Mouse (Mus musculus): Measurements from ENCODE around the gene Zfp423. TPM values are rescaled to one million over a fixed set of nuclear protein-coding genes. Genes with fewer than 3 reads are reported as not detected.

Gene Zfp423
- polyA plus RNA-seq, 1 experiment = 38.1 TPM

GRCm38 (mm10) chr8:87892891-87893290, 66.5 kb downstream of the Zfp423 start:
- 54% methylated on average over 6 of the region's 6 CpGs for WGBS
- no peak for TF ChIP-seq CTCF (IDR thresholded peaks at IDR 0.05; ENCODE audit: borderline replicate concordance, insufficient read depth, low read depth, low read length)
- no peak for TF ChIP-seq POLR2A (IDR thresholded peaks at IDR 0.05; ENCODE audit: borderline replicate concordance, insufficient read depth, low read length)
- DNase-seq = no peak
- H3K4me3 ChIP-seq (replicated peaks; ENCODE audit: insufficient read depth, low read depth, low read length) = no peak overlapping the region
- peaks cover 28% of the 10 kb centered on the region for H3K4me1 ChIP-seq (ENCODE audit: control insufficient read depth, insufficient read depth, low read length)
- H3K27ac ChIP-seq (ENCODE audit: insufficient read depth, low read length) = no peak overlapping the region
- no peaks in the 10 kb centered on the region for H3K27me3 ChIP-seq (ENCODE audit: control insufficient read depth, insufficient read depth, low read length)

DNA sequence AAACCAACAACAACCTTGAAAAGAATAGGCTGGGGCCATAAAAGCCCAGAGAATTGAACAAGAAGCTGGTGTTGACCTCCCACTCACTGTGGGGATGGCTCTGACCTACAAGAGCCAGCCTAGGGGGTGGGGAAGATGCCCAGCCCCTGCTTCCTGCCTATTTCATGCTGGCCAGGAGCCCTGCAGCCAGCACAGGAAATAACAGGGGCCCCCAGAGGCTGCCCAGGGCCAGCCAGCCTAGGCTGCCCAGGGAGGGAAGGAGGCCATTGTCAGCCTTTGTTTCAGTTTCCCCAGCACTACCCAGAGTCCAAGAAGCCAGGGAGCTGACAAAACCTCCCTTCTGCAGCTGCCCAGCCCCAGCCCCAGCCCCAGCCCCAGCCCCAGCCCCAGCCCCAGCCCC, 67.5 kb downstream of the Zfp423 start:
- TF ChIP-seq POLR2A (IDR thresholded peaks at IDR 0.05; ENCODE audit: borderline replicate concordance, insufficient read depth, low read length) = no peak
- no peak for TF ChIP-seq CTCF (IDR thresholded peaks at IDR 0.05; ENCODE audit: borderline replicate concordance, insufficient read depth, low read depth, low read length)
- DNase-seq = no peak
- peaks cover 28% of the 10 kb centered on the region for H3K4me1 ChIP-seq (ENCODE audit: control insufficient read depth, insufficient read depth, low read length)
- H3K27me3 ChIP-seq (ENCODE audit: control insufficient read depth, insufficient read depth, low read length) = no peaks in the 10 kb centered on the region
- no peak overlapping the region for H3K27ac ChIP-seq (ENCODE audit: insufficient read depth, low read length)
- no peak overlapping the region for H3K4me3 ChIP-seq (replicated peaks; ENCODE audit: insufficient read depth, low read depth, low read length)

GRCm38 (mm10) chr8:87887956-87888355, 71.4 kb downstream of the Zfp423 start:
- H3K27ac ChIP-seq (ENCODE audit: insufficient read depth, low read length) = no peak overlapping the region
- WGBS = 28% methylated on average over 12 of the region's 12 CpGs
- no peak overlapping the region for H3K4me3 ChIP-seq (replicated peaks; ENCODE audit: insufficient read depth, low read depth, low read length)
- H3K4me1 ChIP-seq (ENCODE audit: control insufficient read depth, insufficient read depth, low read length) = peaks cover 7% of the 10 kb centered on the region
- no peak for DNase-seq
- TF ChIP-seq POLR2A (IDR thresholded peaks at IDR 0.05; ENCODE audit: borderline replicate concordance, insufficient read depth, low read length) (no peak), CTCF (IDR thresholded peaks at IDR 0.05; ENCODE audit: borderline replicate concordance, insufficient read depth, low read depth, low read length) (no peak)
- H3K27me3 ChIP-seq (ENCODE audit: control insufficient read depth, insufficient read depth, low read length) = no peaks in the 10 kb centered on the region

DNA sequence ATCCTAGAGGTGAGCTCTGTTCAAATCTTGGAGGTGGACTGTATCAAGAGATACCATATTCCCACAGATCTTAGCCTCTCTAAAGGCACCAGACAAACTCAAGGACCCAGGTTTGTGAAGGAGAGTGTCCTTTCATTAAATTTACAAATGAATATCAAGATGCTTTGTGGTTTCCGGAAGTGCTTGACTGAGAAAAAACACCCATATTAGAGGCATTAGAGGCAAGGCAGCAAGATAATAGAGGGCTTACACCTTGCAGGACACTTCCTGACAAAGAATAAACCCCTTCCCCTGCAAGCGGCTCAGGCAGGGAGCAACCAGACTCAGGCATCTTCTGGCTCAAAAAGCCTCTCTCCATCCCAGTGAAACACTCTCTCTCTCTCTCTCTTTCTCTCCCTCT, 78.3 kb downstream of the Zfp423 start:
- no peak overlapping the region for H3K27ac ChIP-seq (ENCODE audit: insufficient read depth, low read length)

GRCm38 (mm10) chr8:87875852-87876251, 83.5 kb downstream of the Zfp423 start:
- 91% methylated on average over 6 of the region's 6 CpGs for WGBS
- TF ChIP-seq CTCF (IDR thresholded peaks at IDR 0.05; ENCODE audit: borderline replicate concordance, insufficient read depth, low read depth, low read length) = no peak
- no peak for TF ChIP-seq POLR2A (IDR thresholded peaks at IDR 0.05; ENCODE audit: borderline replicate concordance, insufficient read depth, low read length)
- no peaks in the 10 kb centered on the region for H3K27me3 ChIP-seq (ENCODE audit: control insufficient read depth, insufficient read depth, low read length)
- DNase-seq = no peak
- no peak overlapping the region for H3K27ac ChIP-seq (ENCODE audit: insufficient read depth, low read length)
- H3K4me3 ChIP-seq (replicated peaks; ENCODE audit: insufficient read depth, low read depth, low read length) = no peak overlapping the region
- peaks cover 11% of the 10 kb centered on the region for H3K4me1 ChIP-seq (ENCODE audit: control insufficient read depth, insufficient read depth, low read length)

More for the DNA sequence above, 78.3 kb downstream of the Zfp423 start:
- H3K4me1 ChIP-seq (ENCODE audit: control insufficient read depth, insufficient read depth, low read length) = no peaks in the 10 kb centered on the region
- no peak for DNase-seq
- TF ChIP-seq POLR2A (IDR thresholded peaks at IDR 0.05; ENCODE audit: borderline replicate concordance, insufficient read depth, low read length) = no peak
- no peak for TF ChIP-seq CTCF (IDR thresholded peaks at IDR 0.05; ENCODE audit: borderline replicate concordance, insufficient read depth, low read depth, low read length)
- H3K27me3 ChIP-seq (ENCODE audit: control insufficient read depth, insufficient read depth, low read length) = no peaks in the 10 kb centered on the region
- H3K4me3 ChIP-seq (replicated peaks; ENCODE audit: insufficient read depth, low read depth, low read length) = no peak overlapping the region
- WGBS = 90% methylated on average over 2 of the region's 2 CpGs

DNA sequence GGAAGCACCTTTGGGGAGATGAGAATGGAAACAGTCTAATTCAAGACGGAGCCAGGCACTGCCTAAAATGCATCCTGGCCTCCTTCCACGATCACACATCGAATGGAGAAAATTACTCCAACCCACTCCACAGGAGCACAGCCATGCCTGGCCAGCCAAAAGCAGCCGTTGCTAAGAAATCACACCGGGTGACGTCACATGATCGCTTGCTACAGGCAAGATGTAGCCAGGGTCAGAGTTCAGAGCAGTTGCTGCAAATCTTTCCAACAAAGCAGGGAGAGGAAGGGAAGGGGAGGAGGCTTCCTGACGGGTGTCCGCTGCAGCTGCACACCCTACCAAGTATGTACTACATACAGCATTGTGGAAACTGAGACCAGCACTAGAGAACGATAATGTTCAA, 83.9 kb downstream of the Zfp423 start:
- Histone ChIP-seq H3K27me3 (ENCODE audit: control insufficient read depth, insufficient read depth, low read length) (no peaks in the 10 kb centered on the region), H3K27ac (ENCODE audit: insufficient read depth, low read length) (no peak overlapping the region), H3K4me3 (replicated peaks; ENCODE audit: insufficient read depth, low read depth, low read length) (no peak overlapping the region), H3K4me1 (ENCODE audit: control insufficient read depth, insufficient read depth, low read length) (peaks cover 11% of the 10 kb centered on the region)
- no peak for TF ChIP-seq POLR2A (IDR thresholded peaks at IDR 0.05; ENCODE audit: borderline replicate concordance, insufficient read depth, low read length)
- WGBS = 25% methylated on average over 10 of the region's 10 CpGs
- peak; percentile 34 to 56 for DNase-seq

DNA sequence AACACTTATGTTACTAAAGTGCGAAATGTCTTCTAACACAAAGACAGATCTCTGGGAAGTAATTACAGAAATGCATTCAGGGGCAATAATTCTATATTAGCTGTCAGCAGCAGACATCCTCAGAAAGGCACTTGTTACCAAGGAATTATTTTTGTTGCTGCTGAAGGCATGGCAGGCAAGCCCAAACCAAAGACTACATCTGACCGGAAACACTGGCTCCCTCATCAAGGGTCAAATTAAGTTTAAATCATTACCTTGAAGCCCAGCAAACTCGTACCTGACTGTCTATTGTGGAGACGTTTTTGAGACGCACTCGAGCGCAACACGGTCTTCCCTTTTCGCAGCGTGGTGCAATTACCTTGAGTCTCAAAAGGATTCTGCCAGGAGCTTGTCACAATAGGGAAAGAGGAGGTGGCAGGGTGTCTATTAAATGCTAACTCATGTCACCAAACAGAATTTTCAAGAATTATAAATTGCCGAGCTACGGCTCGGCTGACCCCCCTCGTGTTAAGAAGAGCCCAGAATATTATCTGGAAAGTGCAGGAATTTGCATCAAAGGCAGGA, 86.3 kb downstream of the Zfp423 start:
- H3K27ac ChIP-seq (ENCODE audit: insufficient read depth, low read length) = no peak overlapping the region
- WGBS = 83% methylated on average over 14 of the region's 14 CpGs
- H3K4me3 ChIP-seq (replicated peaks; ENCODE audit: insufficient read depth, low read depth, low read length) = no peak overlapping the region
- peaks cover 11% of the 10 kb centered on the region for H3K4me1 ChIP-seq (ENCODE audit: control insufficient read depth, insufficient read depth, low read length)
- DNase-seq = no peak
- no peaks in the 10 kb centered on the region for H3K27me3 ChIP-seq (ENCODE audit: control insufficient read depth, insufficient read depth, low read length)
- TF ChIP-seq POLR2A (IDR thresholded peaks at IDR 0.05; ENCODE audit: borderline replicate concordance, insufficient read depth, low read length) = no peak
- TF ChIP-seq CTCF (IDR thresholded peaks at IDR 0.05; ENCODE audit: borderline replicate concordance, insufficient read depth, low read depth, low read length) = no peak

DNA sequence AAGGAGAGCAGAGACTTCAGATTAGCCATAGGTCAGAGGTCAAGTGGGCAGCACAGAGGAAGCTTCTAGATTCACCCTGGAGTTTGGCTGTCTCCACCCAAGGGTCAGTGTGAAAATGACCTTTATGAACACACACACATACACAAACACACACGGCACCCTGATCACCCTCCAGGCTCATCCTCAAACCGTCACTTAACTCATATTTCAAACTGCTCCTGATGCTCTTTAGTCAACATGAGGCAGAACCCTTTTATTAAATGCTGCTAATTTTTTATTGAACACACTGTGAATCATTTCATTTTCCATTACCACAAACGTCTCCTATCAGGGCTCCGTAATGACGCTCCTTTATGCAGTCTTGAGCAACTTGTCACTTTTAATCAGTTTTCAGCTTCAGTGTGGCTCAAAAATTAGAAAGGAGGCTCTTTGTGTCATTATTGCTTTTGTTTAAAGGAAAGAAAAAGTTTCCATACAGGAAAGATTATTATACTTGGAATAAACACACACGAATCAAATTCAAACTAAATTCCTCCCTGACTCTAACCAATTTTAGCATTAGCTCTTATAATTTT, 87.0 kb downstream of the Zfp423 start:
- Histone ChIP-seq H3K4me3 (replicated peaks; ENCODE audit: insufficient read depth, low read depth, low read length) (no peak overlapping the region), H3K27me3 (ENCODE audit: control insufficient read depth, insufficient read depth, low read length) (no peaks in the 10 kb centered on the region), H3K4me1 (ENCODE audit: control insufficient read depth, insufficient read depth, low read length) (peaks cover 11% of the 10 kb centered on the region), H3K27ac (ENCODE audit: insufficient read depth, low read length) (no peak overlapping the region)
- 90% methylated on average over 6 of the region's 6 CpGs for WGBS
- TF ChIP-seq CTCF (IDR thresholded peaks at IDR 0.05; ENCODE audit: borderline replicate concordance, insufficient read depth, low read depth, low read length) (no peak), POLR2A (IDR thresholded peaks at IDR 0.05; ENCODE audit: borderline replicate concordance, insufficient read depth, low read length) (no peak)
- DNase-seq = no peak

Data from cerebellum, adult 2 months (tissue).